Mouse (Mus musculus): Measurements from ENCODE around the gene Vps26c.
A peak's percentile ranks its signal among the peaks of the same experiment; 100 is the strongest.
"Not testable (repeated sequence)": the region's sequence is repeated elsewhere in the genome, so short reads cannot be mapped to it uniquely, and the experiment has no call there.

The Vps26c gene

DNA sequence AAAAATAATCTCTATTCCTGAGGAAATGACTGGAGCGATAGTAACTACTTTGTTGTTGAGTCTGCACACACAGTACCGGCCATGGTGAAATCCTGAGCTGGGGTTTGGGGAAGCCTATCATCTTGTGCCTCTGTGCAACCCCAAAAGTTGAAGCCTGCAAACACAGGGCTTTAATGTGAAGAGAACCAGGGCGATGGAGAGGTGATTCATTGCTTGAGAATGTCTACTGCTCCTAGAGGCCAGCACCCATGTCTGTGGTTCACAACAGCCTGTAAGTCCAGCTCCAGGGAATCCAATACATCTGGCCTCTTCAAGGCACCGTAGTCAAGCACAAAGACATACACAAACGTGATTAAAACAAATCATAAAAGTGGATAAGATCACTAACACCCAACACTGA is 39.3 kb downstream of the Vps26c start:
- DNase-seq (ENCODE audit: low spot score), result no peak

GRCm38 (mm10) chr16:94484752-94485535 is 41.7 kb downstream of the Vps26c start:
- DNase-seq (ENCODE audit: low spot score), result no peak

- peak; percentile 50 for DNase-seq (ENCODE audit: low spot score)
Measured at GRCm38 (mm10) chr16:94473086-94473822, 53.4 kb downstream of the Vps26c start.

DNA sequence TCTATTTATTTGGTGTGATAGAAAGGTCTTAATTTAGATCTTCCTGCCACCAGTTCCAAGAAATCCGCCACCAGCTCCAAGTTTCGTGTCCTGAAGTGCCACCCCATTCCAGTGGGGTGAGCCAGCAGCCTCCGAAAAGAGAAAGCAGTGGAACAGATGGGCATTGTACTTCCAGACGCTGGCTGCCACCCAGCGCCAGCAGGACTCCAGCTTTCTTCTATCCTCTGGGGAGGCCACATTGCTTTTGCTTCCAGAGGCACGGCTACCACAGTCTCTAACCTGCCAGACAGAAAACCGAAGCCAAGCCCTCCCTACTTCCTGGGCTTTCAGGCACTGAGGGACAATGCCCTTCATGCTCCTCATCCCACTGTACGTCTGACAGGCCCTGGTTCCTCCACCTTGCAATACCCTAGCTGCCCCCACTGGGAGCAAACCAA is 54.1 kb downstream of the Vps26c start:
- peak; percentile 61 for DNase-seq (ENCODE audit: low spot score)

GRCm38 (mm10) chr16:94468391-94468790 is 58.2 kb downstream of the Vps26c start:
- DNase-seq (ENCODE audit: low spot score), result no peak

- no peak for DNase-seq (ENCODE audit: low spot score)
Measured at GRCm38 (mm10) chr16:94467337-94468055, 59.1 kb downstream of the Vps26c start.

GRCm38 (mm10) chr16:94466317-94466716 is 60.3 kb downstream of the Vps26c start:
- not testable (repeated sequence) for DNase-seq (ENCODE audit: low spot score)

- no peak for DNase-seq (ENCODE audit: low spot score)
Measured at GRCm38 (mm10) chr16:94465900-94466299, 60.7 kb downstream of the Vps26c start.

- peak; percentile 23 for DNase-seq (ENCODE audit: low spot score)
Measured at GRCm38 (mm10) chr16:94464067-94464466, 62.6 kb downstream of the Vps26c start.

DNA sequence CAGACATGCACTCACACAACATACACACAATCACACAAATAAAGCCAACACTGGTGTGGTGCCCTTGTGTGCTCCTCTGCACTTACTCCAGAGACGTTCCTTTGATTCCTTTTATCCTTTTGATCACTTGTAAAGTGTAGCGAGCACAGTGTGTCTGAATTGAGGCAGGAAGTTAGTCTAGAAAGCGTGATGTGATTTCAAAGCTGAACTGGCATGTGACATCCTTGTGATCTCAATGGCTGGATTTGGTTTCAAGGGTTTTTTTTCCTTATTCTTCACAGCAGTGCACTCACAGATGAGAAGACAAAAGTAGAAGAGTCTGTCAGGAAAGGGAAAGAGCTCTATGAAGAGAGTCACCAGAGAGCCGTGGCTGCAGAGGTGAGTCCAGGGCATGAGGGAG is 72.5 kb downstream of the Vps26c start:
- no peak for DNase-seq (ENCODE audit: low spot score)

- DNase-seq (ENCODE audit: low spot score), result no peak
Measured at GRCm38 (mm10) chr16:94452768-94453167, 73.9 kb downstream of the Vps26c start.

- DNase-seq (ENCODE audit: low spot score), result no peak
Measured at GRCm38 (mm10) chr16:94451545-94452488, 74.8 kb downstream of the Vps26c start.

DNA sequence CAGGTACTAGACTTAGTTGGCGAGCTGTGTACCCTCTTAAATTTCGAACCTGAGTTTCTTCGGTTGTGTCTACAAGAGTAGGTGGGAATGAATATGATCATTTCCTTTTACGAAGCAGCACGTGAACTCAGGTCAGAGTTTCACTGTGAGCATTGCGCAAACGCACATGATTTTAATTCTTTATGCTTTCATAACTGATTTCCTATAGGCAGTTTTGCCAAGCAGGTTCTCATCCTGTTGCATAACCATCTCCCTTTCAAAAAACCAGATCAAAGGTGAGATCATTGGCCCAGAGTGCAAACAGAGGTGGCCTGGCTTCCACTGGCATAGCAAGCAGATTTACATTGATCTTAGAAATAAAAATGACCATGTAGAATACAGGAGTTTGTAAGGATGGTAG is 77.0 kb downstream of the Vps26c start:
- DNase-seq (ENCODE audit: low spot score), result no peak

- no peak for DNase-seq (ENCODE audit: low spot score)
Measured at GRCm38 (mm10) chr16:94449151-94449550, 77.5 kb downstream of the Vps26c start.

All from testis, postnatal 10 days (tissue).